16 mouse cellular contexts compared by ENCODE assay signal in genomic region chr7:34226846-34227245, GRCm38 (mm10). TPM values are rescaled to one million over a fixed set of nuclear protein-coding genes. Genes with fewer than 3 reads are reported as not detected.
A peak's percentile ranks its signal among the peaks of the same experiment; 100 is the strongest.
DNase-seq lines count a peak whose midpoint lies in the region; ATAC-seq and TF ChIP-seq lines count a peak whose summit lies in the region.
"Had no signal": no experiment of that assay in that cellular context is flagged by ENCODE, and none has a peak within 500 bp of the region (broad histone marks: within the 10 kb centered on the region; RNA-seq: fewer than 3 reads in every experiment).

No protein-coding gene starts in this region.

- H3K9me3 ChIP-seq in heart, embryonic 16.5 days (replicated peaks; ENCODE audit: control insufficient read depth, low read length): 0 out of 2 replicates have a peak, but pooled peaks cover 2% of the 10 kb centered on the region
- H3K9me3 ChIP-seq in megakaryocyte, embryonic 14.5 days: no peaks in the 10 kb centered on the region
- no peaks in the 10 kb centered on the region for H3K9me3 ChIP-seq in intestine, postnatal 0 days (ENCODE audit: control insufficient read depth)
- H3K9me3 ChIP-seq: embryonic facial prominence, embryonic 12.5 days; forebrain, embryonic 13.5 days had no signal

- no peaks in the 10 kb centered on the region for H3K27me3 ChIP-seq in heart, embryonic 16.5 days (ENCODE audit: control insufficient read depth, insufficient read depth, low read length)
- H3K27me3 ChIP-seq in megakaryocyte, embryonic 14.5 days (replicated peaks): no peaks in the 10 kb centered on the region
- H3K27me3 ChIP-seq in intestine, postnatal 0 days (replicated peaks; ENCODE audit: control insufficient read depth, insufficient read depth, low read length): no peaks in the 10 kb centered on the region
- no peaks in the 10 kb centered on the region for H3K27me3 ChIP-seq in myocyte (ENCODE audit: control insufficient read depth, insufficient read depth, insufficient read length)
- H3K27me3 ChIP-seq: embryonic facial prominence, embryonic 12.5 days; forebrain, embryonic 13.5 days had no signal

- H3K4me2 ChIP-seq in heart, embryonic 16.5 days (ENCODE audit: low read depth, low read length): peak overlapping the region; percentile 50
- H3K4me2 ChIP-seq in intestine, postnatal 0 days (replicated peaks; ENCODE audit: low read depth): no peak overlapping the region
- peak overlapping the region; percentile 74 for H3K4me2 ChIP-seq in myocyte (ENCODE audit: low read depth)
- H3K4me2 ChIP-seq: embryonic facial prominence, embryonic 12.5 days had no signal

- no peak for DNase-seq in heart, postnatal 4 days
- DNase-seq in yolk sac, embryonic 10.5 days (ENCODE audit: low spot score): no peak
- DNase-seq: adrenal gland, postnatal 36 days; cerebellum, adult 2 months; gastrocnemius, postnatal 36 days had no signal

- peak; percentile 55 for TF ChIP-seq CTCF in intestine, postnatal 0 days (IDR thresholded peaks at IDR 0.05; ENCODE audit: low read depth)

- no peak for TF ChIP-seq POLR2A in myocyte (IDR thresholded peaks at IDR 0.05; ENCODE audit: insufficient read length, low read depth)

- WGBS in heart, embryonic 16.5 days: 84% methylated on average over 12 of the region's 12 CpGs
- 86% methylated on average over 12 of the region's 12 CpGs for WGBS in intestine, postnatal 0 days

- no peak overlapping the region for H3ac ChIP-seq in myocyte (ENCODE audit: control insufficient read depth, insufficient read length)

- peaks cover 43% of the 10 kb centered on the region for H3K4me1 ChIP-seq in heart, embryonic 16.5 days (ENCODE audit: control insufficient read depth, insufficient read depth, low read length)
- H3K4me1 ChIP-seq in megakaryocyte, embryonic 14.5 days: peaks cover 76% of the 10 kb centered on the region
- 0 out of 2 replicates have a peak, but pooled peaks cover 5% of the 10 kb centered on the region for H3K4me1 ChIP-seq in intestine, postnatal 0 days (replicated peaks; ENCODE audit: control insufficient read depth, insufficient read depth, low read length)

- no peak overlapping the region for H3K27ac ChIP-seq in heart, embryonic 16.5 days (ENCODE audit: low read length)
- H3K27ac ChIP-seq in intestine, postnatal 0 days (ENCODE audit: low read depth, low read length): peak overlapping the region; percentile 68
- H3K27ac ChIP-seq: embryonic facial prominence, embryonic 12.5 days; forebrain, embryonic 13.5 days had no signal

- peaks cover 63% of the 10 kb centered on the region for H3K36me3 ChIP-seq in heart, embryonic 16.5 days (ENCODE audit: control insufficient read depth, insufficient read depth)
- peaks cover 72% of the 10 kb centered on the region for H3K36me3 ChIP-seq in megakaryocyte, embryonic 14.5 days (replicated peaks; ENCODE audit: low read length)
- peaks cover 46% of the 10 kb centered on the region for H3K36me3 ChIP-seq in intestine, postnatal 0 days (ENCODE audit: control insufficient read depth, insufficient read depth)
- peaks cover 22% of the 10 kb centered on the region for H3K36me3 ChIP-seq in myocyte (ENCODE audit: control insufficient read depth, insufficient read depth)

- ATAC-seq in heart, embryonic 16.5 days (replicated peaks; ENCODE audit: extremely low read depth, insufficient read depth, low FRiP score): no peak
- ATAC-seq in megakaryocyte, adult 5-6 weeks (ENCODE audit: poor library complexity, severe bottlenecking): no peak
- ATAC-seq in intestine, postnatal 0 days: no peak
- ATAC-seq in granulocyte monocyte progenitor cell, adult 5-6 weeks (replicated peaks; ENCODE audit: poor library complexity, severe bottlenecking): no peak
- ATAC-seq: forebrain, embryonic 13.5 days; inflammation-experienced regulatory T-cells, adult 6 months had no signal

- peaks cover 64% of the 10 kb centered on the region for H3K79me2 ChIP-seq in myocyte (ENCODE audit: control insufficient read depth, insufficient read depth)

- no peak overlapping the region for H3K9ac ChIP-seq in heart, embryonic 16.5 days (ENCODE audit: low read length)
- no peak overlapping the region for H3K9ac ChIP-seq in intestine, postnatal 0 days (ENCODE audit: low read depth, low read length)
- H3K9ac ChIP-seq: embryonic facial prominence, embryonic 12.5 days; forebrain, embryonic 13.5 days had no signal

- H3K4me3 ChIP-seq in heart, embryonic 16.5 days (ENCODE audit: low read length): peak overlapping the region; percentile 35
- peak overlapping the region; percentile 95 for H3K4me3 ChIP-seq in megakaryocyte, embryonic 14.5 days (replicated peaks)
- H3K4me3 ChIP-seq in intestine, postnatal 0 days (ENCODE audit: low read depth, low read length): no peak overlapping the region
- H3K4me3 ChIP-seq in myocyte: peak overlapping the region; percentile 85
- H3K4me3 ChIP-seq: embryonic facial prominence, embryonic 12.5 days; forebrain, embryonic 13.5 days had no signal

TF ChIP-seq in myocyte, 11 proteins besides CTCF, POLR2A, EP300 and RAD21:
- no peak for TF ChIP-seq SRF (IDR thresholded peaks at IDR 0.05; ENCODE audit: control insufficient read depth, insufficient read length, low read depth)
- TF ChIP-seq MYOG (IDR thresholded peaks at IDR 0.05; ENCODE audit: control insufficient read depth in 1 of 3, insufficient read depth in 1 of 3, insufficient read length in 2 of 3, low read depth in 2 of 3): no peak
- TF ChIP-seq USF1 (IDR thresholded peaks at IDR 0.05; ENCODE audit: low read depth): no peak
- TF ChIP-seq POLR2AphosphoS2 (IDR thresholded peaks at IDR 0.05; ENCODE audit: insufficient read length, low read depth): no peak
- no peak for TF ChIP-seq TCF12 (IDR thresholded peaks at IDR 0.05; ENCODE audit: insufficient read depth, poor library complexity, severe bottlenecking)
- no peak for TF ChIP-seq TCF3 (IDR thresholded peaks at IDR 0.05; ENCODE audit: insufficient read length, low read depth)
- TF ChIP-seq E2F4 (IDR thresholded peaks at IDR 0.05; ENCODE audit: insufficient read depth): no peak
- TF ChIP-seq REST (IDR thresholded peaks at IDR 0.05; ENCODE audit: insufficient read depth, insufficient read length): no peak
- no peak for TF ChIP-seq MYOD1 (IDR thresholded peaks at IDR 0.05; ENCODE audit: control insufficient read depth in 1 of 3, insufficient read length in 2 of 3, low read depth in 2 of 3)
- no peak for TF ChIP-seq MAX (IDR thresholded peaks at IDR 0.05; ENCODE audit: low read depth)
- no peak for TF ChIP-seq CEBPB (IDR thresholded peaks at IDR 0.05; ENCODE audit: insufficient read depth, poor library complexity, severe bottlenecking)

RNA-seq across cellular contexts. Expression of gene Gpi1, which starts 3.3 kb away (rescaled TPM):
- 694 and 810 TPM in 2 replicates for polyA plus RNA-seq in heart, embryonic 16.5 days (2015; fragmentation: Nextera tagmentation; extraction: Ambion mirVana)
- total RNA-seq in heart, postnatal 4 days (2021): 100 to 1,000 TPM; 621 to 625 TPM
- polyA plus RNA-seq in megakaryocyte, embryonic 14.5 days (2012; ENCODE audit: insufficient read depth, low replicate concordance): 1,962 and 3,728 TPM in 2 replicates
- 345 and 348 TPM in 2 replicates for total RNA-seq in megakaryocyte, adult 5-6 weeks (2015)
- total RNA-seq in megakaryocyte, adult 5-6 weeks (2017): 393 and 429 TPM in 2 replicates
- polyA plus RNA-seq in intestine, postnatal 0 days (2015; fragmentation: Nextera tagmentation; extraction: Ambion mirVana): 179 and 180 TPM in 2 replicates
- 671 TPM for polyA plus RNA-seq in myocyte (2012; fragmentation: generic; extraction: Trizol)
- 653 and 773 TPM in 2 replicates for total RNA-seq in granulocyte monocyte progenitor cell, adult 5-6 weeks (2014; fragmentation: Nextera tagmentation)
- 606 and 815 TPM in 2 replicates for total RNA-seq in granulocyte monocyte progenitor cell, adult 5-6 weeks (2017)

RNA-seq across cellular contexts. Expression of gene Gm6096, which starts 24.0 kb away (rescaled TPM):
- 0.42 and 0.52 TPM in 2 replicates for polyA plus RNA-seq in heart, embryonic 16.5 days (2015; fragmentation: Nextera tagmentation; extraction: Ambion mirVana)
- total RNA-seq in heart, postnatal 4 days (2021): not detected
- not detected in 2 replicates for polyA plus RNA-seq in megakaryocyte, embryonic 14.5 days (2012; ENCODE audit: insufficient read depth, low replicate concordance)
- not detected in 2 replicates for total RNA-seq in megakaryocyte, adult 5-6 weeks (2015)
- not detected in 2 replicates for total RNA-seq in megakaryocyte, adult 5-6 weeks (2017)
- polyA plus RNA-seq in intestine, postnatal 0 days (2015; fragmentation: Nextera tagmentation; extraction: Ambion mirVana): not detected in 2 replicates
- polyA plus RNA-seq in myocyte (2012; fragmentation: generic; extraction: Trizol): 0.13 TPM
- not detected in 2 replicates for total RNA-seq in granulocyte monocyte progenitor cell, adult 5-6 weeks (2014; fragmentation: Nextera tagmentation)
- total RNA-seq in granulocyte monocyte progenitor cell, adult 5-6 weeks (2017): not detected in 2 replicates
- total RNA-seq: adrenal gland, postnatal 36 days; gastrocnemius, postnatal 36 days; layer of hippocampus, adult 18-20 months had no signal
- polyA plus RNA-seq: cerebellum, adult 2 months; embryonic facial prominence, embryonic 12.5 days; forebrain, embryonic 13.5 days; inflammation-experienced regulatory T-cells, adult 6 months; limb, embryonic 11.5 days had no signal

RNA-seq across cellular contexts. Expression of gene Pdcd2l, which starts 30.4 kb away (rescaled TPM):
- 59.3 and 59.5 TPM in 2 replicates for polyA plus RNA-seq in heart, embryonic 16.5 days (2015; fragmentation: Nextera tagmentation; extraction: Ambion mirVana)
- total RNA-seq in heart, postnatal 4 days (2021): 10 to 100 TPM; 24.7 to 25.9 TPM
- 4.0 and 6.7 TPM in 2 replicates for polyA plus RNA-seq in megakaryocyte, embryonic 14.5 days (2012; ENCODE audit: insufficient read depth, low replicate concordance)
- 26.1 and 30.6 TPM in 2 replicates for total RNA-seq in megakaryocyte, adult 5-6 weeks (2015)
- 33.9 and 37.0 TPM in 2 replicates for total RNA-seq in megakaryocyte, adult 5-6 weeks (2017)
- polyA plus RNA-seq in intestine, postnatal 0 days (2015; fragmentation: Nextera tagmentation; extraction: Ambion mirVana): 26.3 and 26.7 TPM in 2 replicates
- polyA plus RNA-seq in myocyte (2012; fragmentation: generic; extraction: Trizol): 48.4 TPM
- total RNA-seq in granulocyte monocyte progenitor cell, adult 5-6 weeks (2014; fragmentation: Nextera tagmentation): 32.8 and 40.4 TPM in 2 replicates
- total RNA-seq in granulocyte monocyte progenitor cell, adult 5-6 weeks (2017): 18.3 and 39.8 TPM in 2 replicates

RNA-seq across cellular contexts. Expression of gene Uba2, which starts 57.4 kb away (rescaled TPM):
- polyA plus RNA-seq in heart, embryonic 16.5 days (2015; fragmentation: Nextera tagmentation; extraction: Ambion mirVana): 103 and 115 TPM in 2 replicates
- total RNA-seq in heart, postnatal 4 days (2021): 10 to 100 TPM; 61.8 to 70.6 TPM
- polyA plus RNA-seq in megakaryocyte, embryonic 14.5 days (2012; ENCODE audit: insufficient read depth, low replicate concordance): 1.3 and 8.8 TPM in 2 replicates
- total RNA-seq in megakaryocyte, adult 5-6 weeks (2015): 111 and 115 TPM in 2 replicates
- total RNA-seq in megakaryocyte, adult 5-6 weeks (2017): 121 and 126 TPM in 2 replicates
- polyA plus RNA-seq in intestine, postnatal 0 days (2015; fragmentation: Nextera tagmentation; extraction: Ambion mirVana): 50.2 and 50.8 TPM in 2 replicates
- polyA plus RNA-seq in myocyte (2012; fragmentation: generic; extraction: Trizol): 48.7 TPM
- total RNA-seq in granulocyte monocyte progenitor cell, adult 5-6 weeks (2014; fragmentation: Nextera tagmentation): 150 and 160 TPM in 2 replicates
- 207 and 213 TPM in 2 replicates for total RNA-seq in granulocyte monocyte progenitor cell, adult 5-6 weeks (2017)
